Mouse (Mus musculus) MEL (cell line): ENCODE data around the gene Topbp1. TPM values are rescaled to one million over a fixed set of nuclear protein-coding genes. Genes with fewer than 3 reads are reported as not detected.

Experiments used
- DNase-seq: peaks from one replicate; pipeline ENCODE4 v3.0.0; 2011; ENCODE audit warnings: low read depth, low spot score
- H3K27ac ChIP-seq: 2 replicates; pipeline ENCODE4 v1.5.1; 2012; ENCODE audit warnings: low read depth, mild to moderate bottlenecking, control low read depth, low read length, moderate library complexity; ENCODE audit not compliant: control insufficient read depth
- H3K27me3 ChIP-seq, 2 experiments: fragments of 150-350 bp in 1 of 2; sonication (generic) in 1 of 2; 2 replicates each; pipeline ENCODE4 v1.6.1; 2012; ENCODE audit warnings: low read length in 2 of 2, mild to moderate bottlenecking in 2 of 2, improper control_type of control experiment in 1 of 2, moderate library complexity in 1 of 2; ENCODE audit not compliant: insufficient read depth in 2 of 2, control insufficient read depth in 1 of 2
- H3K36me3 ChIP-seq, 2 experiments: 2 replicates each; pipeline ENCODE4 v1.6.1; 2012 to 2014; ENCODE audit warnings: low read length in 2 of 2, improper control_type of control experiment in 1 of 2, inconsistent platforms in 1 of 2, mild to moderate bottlenecking in 1 of 2; ENCODE audit not compliant: insufficient read depth in 2 of 2, control insufficient read depth in 1 of 2
- H3K4me1 ChIP-seq, 2 experiments: fragments of 150-350 bp in 1 of 2; sonication (generic) in 1 of 2; 2 replicates each; pipeline ENCODE4 v1.6.1; 2012; ENCODE audit warnings: low read length in 2 of 2, improper control_type of control experiment in 1 of 2, mild to moderate bottlenecking in 1 of 2; ENCODE audit not compliant: insufficient read depth in 2 of 2, control insufficient read depth in 1 of 2
- H3K4me3 ChIP-seq, 2 experiments: fragments of 150-350 bp in 1 of 2; sonication (generic) in 1 of 2; 2 replicates each; pipeline ENCODE4 v1.5.1; 2012; ENCODE audit warnings: low read depth in 2 of 2, low read length in 2 of 2, mild to moderate bottlenecking in 2 of 2, moderate library complexity in 2 of 2, control low read depth in 1 of 2, improper control_type of control experiment in 1 of 2; ENCODE audit not compliant: control insufficient read depth in 1 of 2, insufficient read depth in 1 of 2
- H3K79me2 ChIP-seq: 2 replicates; pipeline ENCODE4 v1.6.1; 2012; ENCODE audit warnings: mild to moderate bottlenecking, low read length, moderate library complexity; ENCODE audit not compliant: control insufficient read depth, poor library complexity, insufficient read depth
- H3K9ac ChIP-seq: 2 replicates; pipeline ENCODE4 v1.6.1; 2012; ENCODE audit warnings: low read depth, mild to moderate bottlenecking, control low read depth, low read length, moderate library complexity; ENCODE audit not compliant: control insufficient read depth, poor library complexity, severe bottlenecking
- H3K9me3 ChIP-seq: fragments of 150-350 bp; sonication (generic); replicated peaks from 2 replicates; pipeline ENCODE4 v1.6.1; 2012; ENCODE audit warnings: mild to moderate bottlenecking, low read length, improper control_type of control experiment, moderate library complexity; ENCODE audit not compliant: insufficient read depth
- BHLHE40 ChIP-seq: IDR thresholded peaks from 2 replicates; pipeline ENCODE4 v1.6.1; 2012; ENCODE audit warnings: low read depth, mild to moderate bottlenecking, inconsistent platforms, low read length, improper control_type of control experiment, borderline replicate concordance
- CHD1 ChIP-seq: IDR thresholded peaks from 2 replicates; pipeline ENCODE4 v1.6.1; 2012; ENCODE audit warnings: low read depth, mild to moderate bottlenecking, inconsistent platforms, low read length, improper control_type of control experiment
- CHD2 ChIP-seq: IDR thresholded peaks from 2 replicates; pipeline ENCODE4 v1.6.1; 2011; ENCODE audit warnings: low read length, improper control_type of control experiment
- ELF1 ChIP-seq: IDR thresholded peaks from 2 replicates; pipeline ENCODE4 v1.6.1; 2014; ENCODE audit warnings: low read depth, mild to moderate bottlenecking, inconsistent platforms, low read length, improper control_type of control experiment, moderate library complexity
- ETS1 ChIP-seq: IDR thresholded peaks from 2 replicates; pipeline ENCODE4 v1.6.1; 2012; ENCODE audit warnings: low read depth, mild to moderate bottlenecking, inconsistent platforms, low read length, improper control_type of control experiment, moderate library complexity
- GABPA ChIP-seq: IDR thresholded peaks from 2 replicates; pipeline ENCODE4 v1.6.1; 2012; ENCODE audit warnings: low read depth, mild to moderate bottlenecking, inconsistent platforms, low read length, improper control_type of control experiment, moderate library complexity
- GATA1 ChIP-seq: IDR thresholded peaks from 2 replicates; pipeline ENCODE4 v1.6.1; 2011; ENCODE audit warnings: low read depth, low read length, improper control_type of control experiment
- KAT2A ChIP-seq: conservative IDR thresholded peaks from 2 replicates; pipeline ENCODE4 v1.6.1; 2012; ENCODE audit warnings: low read depth, low read length, improper control_type of control experiment, inconsistent platforms
- MAX ChIP-seq: IDR thresholded peaks from 2 replicates; pipeline ENCODE4 v1.6.1; 2011; ENCODE audit warnings: low read length, improper control_type of control experiment
- MAZ ChIP-seq: IDR thresholded peaks from 2 replicates; pipeline ENCODE4 v1.6.1; 2012; ENCODE audit warnings: low read depth, mild to moderate bottlenecking, inconsistent platforms, low read length, improper control_type of control experiment
- MYB ChIP-seq: IDR thresholded peaks from 2 replicates; pipeline ENCODE4 v1.6.1; 2011; ENCODE audit warnings: mild to moderate bottlenecking, low read depth, low read length, improper control_type of control experiment
- MYC ChIP-seq: IDR thresholded peaks from 2 replicates; pipeline ENCODE4 v1.6.1; 2011; ENCODE audit warnings: low read depth, mild to moderate bottlenecking, low read length, improper control_type of control experiment, moderate library complexity
- NELFE ChIP-seq: IDR thresholded peaks from 2 replicates; pipeline ENCODE4 v1.6.1; 2011; ENCODE audit warnings: low read depth, low read length, improper control_type of control experiment
- POLR2AphosphoS5 ChIP-seq: IDR thresholded peaks from 2 replicates; pipeline ENCODE4 v1.6.1; 2012; ENCODE audit warnings: low read depth, borderline replicate concordance, mild to moderate bottlenecking, inconsistent platforms, low read length, moderate library complexity, mixed read lengths
- RCOR1 ChIP-seq: IDR thresholded peaks from 2 replicates; pipeline ENCODE4 v1.6.1; 2012; ENCODE audit warnings: low read depth, mild to moderate bottlenecking, inconsistent platforms, low read length, improper control_type of control experiment
- SIN3A ChIP-seq: IDR thresholded peaks from 2 replicates; pipeline ENCODE4 v1.6.1; 2012; ENCODE audit warnings: low read length, improper control_type of control experiment, inconsistent platforms
- TAL1 ChIP-seq: IDR thresholded peaks from 2 replicates; pipeline ENCODE4 v1.6.1; 2012; ENCODE audit warnings: mild to moderate bottlenecking, inconsistent platforms, low read length, moderate library complexity, mixed read lengths
- TBP ChIP-seq: IDR thresholded peaks from 2 replicates; pipeline ENCODE4 v1.8.0; 2011; ENCODE audit warnings: low read depth, low read length, improper control_type of control experiment
- TCF12 ChIP-seq: IDR thresholded peaks from 2 replicates; pipeline ENCODE4 v1.6.1; 2014; ENCODE audit warnings: low read depth, mild to moderate bottlenecking, inconsistent platforms, low read length, improper control_type of control experiment, moderate library complexity
- UBTF ChIP-seq: IDR thresholded peaks from 2 replicates; pipeline ENCODE4 v1.6.1; 2012; ENCODE audit warnings: low read depth, mild to moderate bottlenecking, inconsistent platforms, low read length, improper control_type of control experiment, moderate library complexity, borderline replicate concordance; ENCODE audit not compliant: insufficient read depth
- USF1 ChIP-seq: IDR thresholded peaks from 2 replicates; pipeline ENCODE4 v1.6.1; 2014; ENCODE audit warnings: low read depth, mild to moderate bottlenecking, inconsistent platforms, low read length, improper control_type of control experiment, moderate library complexity
- ZC3H11A ChIP-seq: IDR thresholded peaks from 2 replicates; pipeline ENCODE4 v1.6.1; 2012; ENCODE audit warnings: low read depth, mild to moderate bottlenecking, inconsistent platforms, low read length, improper control_type of control experiment
- ZKSCAN1 ChIP-seq: IDR thresholded peaks from 2 replicates; pipeline ENCODE4 v1.6.1; 2012; ENCODE audit warnings: low read depth, mild to moderate bottlenecking, inconsistent platforms, low read length, improper control_type of control experiment, moderate library complexity
- polyA plus RNA-seq, 2 experiments: library from polyadenylated mRNA; stranded (reverse) in 1 of 2; unstranded in 1 of 2; fragments of >175 nt in 1 of 2; fragments of >200 nt in 1 of 2; gene quantifications; 2 replicates each; pipeline versions ENCODE4 v1.2.1 to v1.2.4; 2012; ENCODE audit warnings: low replicate concordance in 2 of 2, low read depth in 1 of 2; ENCODE audit not compliant: insufficient read length in 2 of 2, insufficient read depth in 1 of 2, missing spikeins in 1 of 2
- total RNA-seq: library from RNA; depleted of rRNA; stranded (reverse); fragments of 300-350 nt; gene quantifications from 2 replicates; pipeline ENCODE4 v1.2.3, GENCODE M21; 2012

Topbp1 gene
- total and polyA plus RNA-seq, 3 experiments = 127 to 756 (median 216) TPM

DNA sequence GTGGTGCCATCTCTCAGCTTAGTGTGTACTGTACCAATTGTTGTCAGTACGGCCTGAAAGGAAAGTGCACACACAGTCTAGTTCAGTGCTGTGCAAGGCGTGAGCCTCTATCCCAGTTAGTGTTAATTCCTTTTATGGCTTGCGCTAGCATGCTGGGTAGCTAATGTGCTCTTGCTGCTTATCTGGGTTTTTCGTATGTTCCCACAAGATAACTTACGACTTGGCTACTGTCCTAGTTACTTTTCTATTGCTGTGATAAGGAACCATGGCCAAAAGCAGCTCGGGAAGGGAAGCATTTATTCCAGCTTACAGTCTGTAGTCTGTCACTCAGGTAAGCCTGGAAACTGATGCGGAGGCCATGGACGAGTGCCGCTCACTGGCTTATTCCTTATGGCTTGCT is 21.4 kb downstream of the Topbp1 start (continued):
- 0 out of 2 replicates have a peak, but pooled peaks have one; percentile 28 for TF ChIP-seq ELF1

DNA sequence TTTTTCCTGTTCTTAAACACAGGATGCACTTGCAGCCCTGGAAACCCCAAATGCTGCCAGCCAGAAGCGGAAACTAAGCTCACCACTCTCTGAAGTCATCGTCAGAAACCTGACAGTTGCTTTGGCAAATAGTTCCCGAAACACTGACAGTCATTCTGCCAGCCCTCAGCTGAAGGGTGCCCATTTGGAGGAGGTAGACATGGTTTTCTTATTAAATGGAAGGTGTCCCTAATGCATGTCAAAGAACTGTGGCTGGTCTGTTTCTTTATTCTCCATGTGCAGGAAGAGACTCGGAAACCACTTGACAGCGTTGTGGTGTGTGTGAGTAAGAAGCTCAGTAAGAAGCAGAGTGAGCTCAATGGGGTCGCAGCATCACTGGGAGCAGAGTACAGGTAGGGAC is 27.6 kb downstream of the Topbp1 start:
- H3K79me2 ChIP-seq = peaks cover 2% of the 10 kb centered on the region
- H3K36me3 ChIP-seq = peaks cover 16 to 63% of the 10 kb centered on the region in 2 experiments
- no peak overlapping the region for H3K4me3 ChIP-seq
- no peaks in the 10 kb centered on the region for H3K9me3 ChIP-seq
- no peaks in the 10 kb centered on the region for H3K27me3 ChIP-seq
- no peak for DNase-seq
- no peak overlapping the region for H3K27ac ChIP-seq
- H3K9ac ChIP-seq = no peak overlapping the region
- H3K4me1 ChIP-seq = peaks cover 3 to 7% of the 10 kb centered on the region in 2 experiments; a peak in 3 of 4 replicates
- TF ChIP-seq POLR2AphosphoS5 = no peak
- TF ChIP-seq RCOR1 = no peak
- no peak for TF ChIP-seq TBP
- TF ChIP-seq MAX = no peak
- no peak for TF ChIP-seq MYB
- no peak for TF ChIP-seq MAZ
- TF ChIP-seq KAT2A = no peak
- TF ChIP-seq ZC3H11A = no peak
- TF ChIP-seq BHLHE40 = no peak
- TF ChIP-seq CHD2 = no peak
- TF ChIP-seq GABPA = no peak
- TF ChIP-seq GATA1 = no peak
- TF ChIP-seq ETS1 = no peak
- no peak for TF ChIP-seq UBTF
- TF ChIP-seq MYC = no peak
- TF ChIP-seq TCF12 = no peak
- TF ChIP-seq USF1 = no peak
- no peak for TF ChIP-seq ZKSCAN1
- no peak for TF ChIP-seq CHD1

DNA sequence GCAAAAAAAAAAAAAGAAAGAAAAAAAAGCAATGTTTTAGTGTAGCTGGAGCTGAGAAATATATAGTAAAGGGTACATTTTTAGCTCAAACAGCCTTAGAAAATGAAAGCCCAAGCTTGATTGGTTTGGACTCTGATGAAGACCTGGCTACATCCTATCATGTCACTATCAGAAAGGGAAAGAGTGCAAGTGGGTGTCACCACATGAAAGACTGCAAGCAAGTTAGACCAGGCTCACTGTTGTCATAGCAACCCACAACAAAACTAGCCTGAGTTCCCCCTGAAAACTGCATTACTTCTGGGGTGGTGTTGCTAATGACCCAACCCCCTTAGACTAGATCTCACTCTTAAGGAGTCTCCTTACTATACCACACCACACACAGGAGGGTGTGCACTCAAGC is 31.9 kb downstream of the Topbp1 start:
- Histone ChIP-seq H3K9ac (no peak overlapping the region), H3K4me3 (no peak overlapping the region), H3K36me3 (peaks cover 12 to 47% of the 10 kb centered on the region in 2 experiments), H3K27ac (no peak overlapping the region), H3K9me3 (no peaks in the 10 kb centered on the region), H3K4me1 (peaks cover 3 to 7% of the 10 kb centered on the region in 2 experiments; a peak in 3 of 4 replicates), H3K27me3 (no peaks in the 10 kb centered on the region), H3K79me2 (no peaks in the 10 kb centered on the region; the same call in 1 of the 2 replicates)
- TF ChIP-seq ZKSCAN1 (no peak), TAL1 (no peak), ZC3H11A (no peak), NELFE (no peak), SIN3A (peak; percentile 40; the same call in 1 of the 2 replicates), POLR2AphosphoS5 (no peak), ELF1 (0 out of 2 replicates have a peak, but pooled peaks have one; percentile 18)
- peak; percentile 61 for DNase-seq
